Mouse (Mus musculus) left cerebral cortex, postnatal 10 days (tissue): ENCODE measurements around the gene Kcnq5. TPM values are rescaled to one million over a fixed set of nuclear protein-coding genes. Genes with fewer than 3 reads are reported as not detected.
"Not testable (repeated sequence)": the region's sequence is repeated elsewhere in the genome, so short reads cannot be mapped to it uniquely, and the experiment has no call there.

Experiments
- DNase-seq, 2 experiments: peaks; one replicate each; pipeline ENCODE4 v3.0.0; 2021 to 2022; ENCODE audit warnings: low spot score in 2 of 2, mixed read lengths in 1 of 2; ENCODE audit errors: extremely low spot score in 1 of 2
- intact Hi-C: fragments of 180-260 bp; cut with DNase I; formaldehyde crosslinking; loops from one replicate; pipeline ENCODE4 v1.15.1; 2025
- total RNA-seq, 2 experiments: library from RNA; stranded (reverse); gene quantifications; 2 replicates each; pipeline ENCODE4 v1.2.3; 2021

Kcnq5 gene
- total RNA-seq, 2 experiments from 2014 or later: 73.7 to 80.2 TPM

DNA sequence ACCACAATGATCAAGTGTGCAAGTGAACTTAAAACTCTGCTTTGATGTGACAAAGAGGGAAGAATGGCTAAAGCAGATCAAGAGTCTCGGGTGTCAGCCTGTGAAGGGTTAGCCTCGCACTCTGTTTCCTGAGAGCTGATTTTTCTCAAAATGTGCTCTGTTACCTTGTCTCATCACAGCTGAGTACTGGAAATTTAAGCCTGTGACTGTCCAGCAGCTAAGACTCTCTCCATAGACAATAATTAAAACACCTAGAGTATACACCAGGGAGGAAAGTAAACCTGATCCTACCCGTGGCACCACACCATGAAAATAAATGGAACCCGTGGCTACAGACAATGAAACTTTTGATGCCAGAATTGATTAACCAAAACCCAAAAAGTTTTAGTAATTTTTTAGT, 90.9 kb downstream of the Kcnq5 start:
- no peak for DNase-seq
- intact Hi-C loops: no loop called here

DNA sequence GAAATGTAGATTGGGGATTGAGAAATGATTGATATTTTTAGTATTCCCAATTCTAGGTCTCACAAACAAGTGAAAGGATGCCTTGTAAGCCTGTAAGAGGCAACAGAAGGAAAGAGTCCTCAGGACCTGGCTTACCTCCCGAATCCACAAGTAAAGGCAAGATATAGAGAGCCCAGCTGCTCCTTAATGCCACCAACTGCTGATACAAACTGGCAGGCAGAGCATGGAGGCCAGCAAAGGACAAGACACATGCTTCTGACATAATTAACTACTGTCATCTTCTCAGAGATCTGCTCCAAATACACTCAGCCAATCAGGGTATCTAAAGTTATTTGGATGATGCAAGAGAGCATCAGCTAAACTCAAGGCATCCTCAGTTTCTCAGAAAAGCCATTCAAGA, 93.3 kb downstream of the Kcnq5 start:
- DNase-seq: peak in 1 of 2 experiments; percentile 20
- intact Hi-C loops: no loop called here

DNA sequence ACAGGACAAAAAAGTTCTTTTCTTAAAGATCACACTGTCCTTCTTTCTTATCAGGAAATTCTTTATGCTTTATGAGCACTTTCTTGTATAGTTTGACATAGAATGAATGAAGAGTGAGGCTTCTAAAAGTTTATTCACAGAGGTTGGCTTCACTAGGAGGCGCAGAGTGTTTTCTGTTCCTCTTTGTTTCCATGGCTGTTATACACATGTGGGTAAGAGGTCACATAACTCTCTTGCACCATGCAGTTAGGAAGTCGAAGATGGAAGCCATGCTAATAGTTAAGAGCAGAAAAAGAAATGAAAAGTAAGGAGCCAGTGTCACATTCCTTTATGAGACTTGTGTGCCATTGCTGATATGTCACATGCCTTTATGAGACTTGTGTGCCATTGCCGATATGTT, 105.3 kb downstream of the Kcnq5 start:
- intact Hi-C loops: no loop called here
- no peak for DNase-seq

DNA sequence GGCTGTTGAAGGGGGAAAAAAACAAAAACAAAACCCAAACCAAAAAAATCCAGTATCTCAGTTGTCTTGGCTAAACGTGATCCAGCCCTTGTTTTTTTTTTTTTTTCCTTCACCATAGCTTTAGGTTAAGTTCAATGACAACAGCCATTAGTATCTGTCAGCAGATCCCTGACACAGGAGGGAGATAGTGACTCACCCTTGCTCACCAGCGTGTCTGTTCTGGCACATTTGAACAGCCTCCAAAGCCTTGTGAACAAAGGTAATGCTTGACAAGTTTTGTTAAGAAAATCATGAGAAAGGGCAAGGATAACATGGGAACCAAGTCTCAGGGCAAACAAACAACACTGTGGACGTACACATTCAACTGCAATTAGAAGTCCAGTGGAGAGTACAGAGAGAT, 123.2 kb downstream of the Kcnq5 start:
- intact Hi-C loops: no loop called here
- no peak for DNase-seq

DNA sequence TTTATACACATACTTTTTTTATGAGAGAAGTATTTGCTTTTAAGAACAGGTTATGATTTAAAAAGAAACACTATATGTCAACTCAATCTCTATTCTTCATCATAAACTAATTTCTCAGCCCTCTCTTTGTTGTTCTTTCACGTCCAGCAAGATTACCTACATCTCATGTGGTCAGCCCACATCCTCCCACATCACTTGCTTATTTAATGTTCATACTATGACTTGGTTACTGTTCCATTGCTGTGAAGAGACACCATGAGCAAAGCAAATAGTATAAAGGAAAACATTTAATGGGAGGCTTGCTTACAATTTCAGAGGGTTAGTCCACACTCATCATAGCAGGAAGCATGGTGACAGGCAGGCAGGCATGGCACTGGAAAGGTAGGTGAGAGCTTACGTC, 124.4 kb downstream of the Kcnq5 start:
- intact Hi-C loops: no loop called here

DNA sequence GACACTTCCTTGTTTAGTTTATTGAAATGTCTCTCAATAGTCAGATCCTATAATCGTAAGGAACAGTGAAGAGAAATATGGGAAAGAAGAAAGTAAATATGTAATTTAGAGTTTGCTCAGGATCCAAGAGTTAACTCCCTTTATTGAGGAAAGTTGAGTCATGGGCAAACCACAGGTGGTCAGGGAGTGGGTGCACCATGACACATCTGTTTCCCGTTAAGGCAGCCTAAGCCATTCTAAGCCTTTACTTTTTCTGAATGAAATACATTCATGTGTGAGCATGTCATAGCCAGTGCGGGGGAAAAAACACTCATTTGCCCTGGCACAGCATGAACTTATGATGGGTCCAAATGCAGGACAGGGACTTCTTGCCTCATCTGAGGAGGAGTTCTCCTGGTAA, 125.4 kb downstream of the Kcnq5 start:
- DNase-seq: no peak
- intact Hi-C loops: no loop called here

More for the DNA sequence above, 124.4 kb downstream of the Kcnq5 start:
- DNase-seq: no peak

DNA sequence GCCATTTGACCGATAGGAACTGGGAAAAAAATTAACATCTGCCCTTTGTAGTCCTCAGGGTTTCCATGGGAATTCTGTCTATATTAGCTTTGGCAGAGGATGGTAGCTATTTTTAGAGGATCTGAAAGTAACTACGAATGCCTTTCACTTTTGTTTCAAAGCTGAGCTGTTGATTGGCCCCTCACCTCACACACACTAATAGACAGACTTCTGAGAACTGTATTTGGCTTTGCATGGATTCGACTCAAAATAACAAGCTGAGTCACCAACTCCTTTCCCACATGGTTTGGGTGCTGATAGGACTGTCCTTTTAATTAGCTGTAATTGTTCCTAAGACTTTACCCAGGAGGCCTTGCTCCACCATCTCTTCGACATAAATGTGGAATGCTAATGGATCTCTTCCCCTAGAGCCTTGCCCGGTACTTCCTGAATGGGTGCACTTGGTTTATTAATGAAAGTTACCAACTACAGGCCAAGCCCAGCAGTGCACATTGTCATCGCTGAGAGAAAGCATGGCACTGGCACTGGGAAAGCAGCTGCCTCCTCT, 131.8 kb downstream of the Kcnq5 start:
- no peak for DNase-seq
- intact Hi-C loops: no loop called here

DNA sequence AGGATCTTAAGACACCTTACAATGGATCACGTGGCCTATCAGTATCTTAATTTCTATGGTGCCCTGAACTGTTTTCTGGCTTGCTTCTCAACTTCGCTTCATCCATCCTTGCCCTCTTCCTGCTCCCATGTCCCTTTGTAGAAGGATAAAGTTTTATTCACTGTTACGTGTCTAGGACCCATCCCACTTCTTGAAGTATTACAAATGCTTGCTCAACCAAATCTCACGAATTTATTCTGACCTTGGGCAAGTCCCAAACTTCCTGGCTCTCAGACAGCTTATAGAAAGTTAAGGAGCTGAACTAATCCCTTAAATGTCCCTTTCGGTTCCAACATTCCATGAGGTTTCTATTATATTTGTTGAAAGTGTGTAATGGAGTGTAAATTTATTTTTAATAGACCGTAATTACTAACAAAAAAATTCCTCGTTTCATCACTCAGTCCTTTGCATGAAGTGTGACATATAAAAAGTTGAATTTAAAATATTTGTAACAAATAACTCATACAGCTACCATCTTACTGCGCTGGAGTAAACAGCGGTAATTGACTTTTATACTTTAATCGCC, 141.6 kb downstream of the Kcnq5 start:
- no peak for DNase-seq
- intact Hi-C loops: no loop called here

DNA sequence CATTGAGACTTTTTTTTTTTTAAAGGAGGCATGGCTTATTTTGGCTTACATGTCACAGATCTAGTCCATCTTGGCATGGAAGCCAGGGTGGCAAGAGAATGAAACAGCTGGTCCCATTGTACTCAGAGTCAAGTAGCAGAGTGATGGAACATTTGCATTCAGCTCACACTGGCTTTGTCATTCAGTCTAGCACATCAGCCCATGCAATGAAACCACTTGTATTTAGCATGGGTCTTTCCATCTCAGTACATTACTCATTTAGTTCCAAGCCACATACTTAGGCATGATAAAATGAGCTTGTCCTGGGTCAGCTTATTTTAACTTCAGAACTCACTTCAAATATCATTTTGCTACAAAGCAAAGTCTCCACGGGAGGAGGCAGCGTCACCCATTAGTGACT, 156.7 kb downstream of the Kcnq5 start:
- peak in 1 of 2 experiments; percentile 13 for DNase-seq

DNA sequence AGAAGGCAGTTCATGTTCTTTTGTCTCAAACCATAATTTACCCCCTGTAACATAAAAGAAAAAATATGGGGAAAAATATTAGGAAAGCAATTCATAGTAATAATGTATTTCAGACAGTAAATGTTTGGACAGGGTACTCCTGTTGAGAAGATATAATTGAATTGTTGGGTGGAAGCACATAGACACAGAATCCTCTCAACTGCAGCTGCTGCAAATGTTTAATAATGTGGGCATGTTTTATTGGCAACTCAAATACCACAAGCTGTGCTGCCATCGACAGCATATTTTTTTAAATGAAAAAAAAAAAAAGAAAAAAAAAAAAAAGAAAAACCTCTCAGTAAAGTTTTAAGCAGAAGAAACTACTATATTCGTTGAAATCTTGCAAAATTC, 157.3 kb downstream of the Kcnq5 start:
- intact Hi-C loops: no loop called here
- DNase-seq: peak in 1 of 2 experiments; percentile 9

More for the DNA sequence above, 156.7 kb downstream of the Kcnq5 start:
- intact Hi-C loops: no loop called here

DNA sequence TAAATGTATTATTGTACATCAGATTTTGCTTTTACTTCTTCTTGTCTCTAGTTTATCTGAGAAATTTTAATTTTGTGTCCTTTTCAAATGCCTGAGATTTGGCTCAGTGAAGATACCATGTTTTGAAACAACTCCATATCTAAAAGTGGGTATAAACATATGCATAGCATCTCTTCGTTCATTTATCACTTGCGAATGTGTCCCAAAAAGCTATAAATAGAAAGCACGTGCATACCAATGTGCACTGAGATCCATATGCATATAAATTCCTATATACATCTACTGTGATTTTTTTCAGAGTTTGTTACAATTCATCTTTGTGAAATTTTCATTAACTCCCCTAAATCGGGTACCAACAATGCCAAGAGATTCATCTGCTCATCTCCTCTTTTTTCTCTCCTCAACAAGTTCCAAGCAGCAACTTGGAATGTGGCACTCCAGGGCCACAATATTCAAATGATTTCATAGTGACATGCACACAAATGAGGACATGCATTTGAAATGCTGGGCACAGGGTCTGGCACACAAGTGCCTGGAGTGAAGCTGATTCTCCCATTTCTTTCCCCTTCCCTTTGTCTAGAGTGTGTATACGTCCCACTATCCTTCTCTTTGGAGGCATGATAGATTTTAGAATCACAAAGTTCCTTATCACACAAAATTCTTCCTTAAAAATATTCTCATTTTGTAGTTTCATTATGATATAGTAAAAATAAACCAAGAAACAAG, 157.8 kb downstream of the Kcnq5 start:
- DNase-seq: peak in 1 of 2 experiments; percentile 22
- intact Hi-C loops: no loop called here

DNA sequence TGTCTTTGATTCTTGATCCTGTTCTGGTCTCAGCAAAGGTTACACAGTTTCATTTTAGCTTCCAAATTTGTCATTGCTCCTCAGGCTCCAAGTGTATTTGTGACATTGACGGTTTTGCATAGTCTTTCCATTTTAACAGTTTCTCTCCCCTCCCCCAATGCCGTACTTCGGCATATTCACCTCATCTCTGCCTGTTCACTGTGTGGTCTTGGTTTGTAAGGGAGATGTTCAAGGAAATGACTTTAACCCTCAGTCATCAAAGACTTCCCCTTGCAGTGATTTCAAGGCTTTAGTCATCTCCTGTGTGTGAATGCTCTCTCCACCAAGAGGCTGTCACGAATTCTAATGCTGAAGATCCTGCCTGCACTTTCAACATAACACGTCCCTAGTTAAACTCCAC, 181.0 kb downstream of the Kcnq5 start:
- intact Hi-C loops: no loop called here
- DNase-seq: no peak

DNA sequence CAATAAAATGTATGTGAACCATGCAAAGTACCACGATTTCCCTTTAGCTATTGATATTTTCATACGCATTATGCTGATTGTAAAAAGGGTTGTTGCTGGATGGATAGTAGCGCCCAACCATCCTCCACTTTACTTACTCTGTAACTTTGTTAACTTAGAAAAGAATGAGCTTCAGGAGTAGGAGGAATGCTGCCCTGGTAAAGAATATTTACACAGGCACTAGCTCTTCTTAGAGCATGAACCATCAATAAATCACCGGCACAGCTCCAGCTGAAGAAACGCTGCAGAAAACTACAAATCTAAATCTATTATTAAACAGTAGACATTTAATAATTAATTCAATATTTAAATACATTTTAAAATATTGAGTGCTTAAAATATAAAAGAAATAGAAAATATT, 184.2 kb downstream of the Kcnq5 start:
- intact Hi-C loops: no loop called here

DNA sequence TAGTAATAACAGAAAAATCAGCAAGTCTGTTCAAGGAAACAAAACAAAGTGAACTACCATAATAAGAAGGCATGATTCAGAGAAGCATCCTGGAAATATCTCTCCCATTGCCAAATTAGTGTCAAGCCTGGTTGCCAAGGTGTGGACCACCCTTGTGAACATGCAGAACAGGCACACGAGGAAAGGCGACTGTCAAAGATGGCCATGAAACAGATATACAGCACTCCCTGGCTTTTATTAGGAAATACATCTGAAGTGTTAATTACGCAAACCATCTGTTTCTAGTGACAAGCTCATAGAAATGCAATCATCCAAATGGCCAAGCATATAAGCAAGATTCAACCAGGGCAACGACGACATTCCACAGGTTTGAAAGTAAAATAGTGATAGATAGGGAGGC, 187.8 kb downstream of the Kcnq5 start:
- intact Hi-C loops: no loop called here
- DNase-seq: no peak

More for the DNA sequence above, 184.2 kb downstream of the Kcnq5 start:
- DNase-seq: no peak

DNA sequence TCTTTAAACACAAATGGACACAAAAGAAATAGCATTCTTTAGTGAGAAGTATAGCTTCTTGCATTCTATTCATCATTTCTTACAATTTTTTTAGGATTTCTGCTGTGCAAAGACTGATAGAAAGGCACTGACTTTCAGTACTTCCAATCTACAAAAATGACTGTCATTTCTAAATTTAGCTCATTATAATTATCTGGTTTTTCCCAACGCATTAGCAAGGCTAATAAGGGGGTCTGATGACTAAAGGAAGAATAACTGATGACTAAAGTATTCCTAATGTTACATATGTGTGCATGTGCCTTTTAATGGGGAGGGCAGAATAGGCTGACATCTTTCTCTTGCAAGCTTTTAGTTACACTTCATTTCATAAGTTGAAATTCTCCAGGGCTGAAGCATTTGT, 191.2 kb downstream of the Kcnq5 start:
- intact Hi-C loops: no loop called here
- no peak for DNase-seq

DNA sequence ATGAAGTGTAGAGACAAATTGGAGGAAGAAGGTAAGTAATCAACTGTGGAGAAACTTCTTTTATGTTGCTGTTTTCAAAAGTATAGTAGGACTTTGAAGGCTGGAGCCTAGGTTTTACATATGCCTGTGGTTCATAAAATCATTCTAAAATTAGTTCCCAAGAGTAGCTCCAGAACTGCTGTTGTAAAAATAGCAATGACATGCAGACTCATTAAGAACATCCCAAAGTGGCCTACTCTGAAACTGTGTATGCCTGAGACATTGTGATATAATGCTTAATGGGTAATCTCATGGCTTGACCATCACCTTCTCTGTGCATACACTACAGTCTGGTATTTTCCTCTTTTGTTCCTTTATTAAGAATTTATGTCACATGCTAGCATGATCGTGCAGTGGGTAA, 212.4 kb downstream of the Kcnq5 start:
- intact Hi-C loops: loop anchor here (10.0 kb wide), 1 partner anchor 516 kb away; no protein-coding TSS in a partner anchor
- DNase-seq: no peak

DNA sequence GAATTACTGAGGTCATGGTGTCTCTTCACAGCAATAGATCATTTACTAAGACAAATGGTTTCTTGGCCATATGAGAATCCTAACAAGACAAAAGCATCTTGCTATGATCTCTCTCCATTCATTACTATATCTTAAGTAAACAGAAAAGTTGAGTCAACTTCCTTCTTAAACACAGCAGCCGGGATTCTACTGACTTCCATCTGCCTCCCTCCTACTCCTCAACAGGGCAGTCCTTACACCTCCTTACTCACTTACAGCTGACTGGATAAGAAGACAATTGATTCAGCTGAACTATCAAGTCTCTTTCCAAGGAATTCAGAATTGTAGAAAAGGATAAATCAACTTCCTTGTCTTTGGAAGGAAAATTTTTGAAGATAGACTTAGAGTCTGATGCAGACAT, 232.6 kb downstream of the Kcnq5 start:
- DNase-seq: no peak
- intact Hi-C loops: no loop called here

DNA sequence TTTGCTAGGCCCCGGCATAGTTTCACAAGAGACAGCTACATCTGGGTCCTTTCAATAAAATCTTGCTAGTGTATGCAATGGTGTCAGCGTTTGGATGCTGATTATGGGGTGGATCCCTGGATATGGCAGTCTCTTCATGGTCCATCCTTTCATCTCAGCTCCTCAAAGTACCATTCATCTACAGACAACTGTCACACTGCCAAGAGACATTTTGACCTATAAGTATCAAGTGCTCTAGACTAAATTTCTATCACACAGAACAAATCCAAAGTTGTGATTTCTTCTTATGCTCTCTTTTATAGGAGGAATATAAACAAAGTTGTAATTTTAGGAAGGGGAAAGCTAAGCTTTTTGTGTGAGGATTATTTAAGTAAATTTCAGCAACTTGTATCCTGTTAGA, 238.5 kb downstream of the Kcnq5 start:
- intact Hi-C loops, DNase-seq: not testable (repeated sequence)

DNA sequence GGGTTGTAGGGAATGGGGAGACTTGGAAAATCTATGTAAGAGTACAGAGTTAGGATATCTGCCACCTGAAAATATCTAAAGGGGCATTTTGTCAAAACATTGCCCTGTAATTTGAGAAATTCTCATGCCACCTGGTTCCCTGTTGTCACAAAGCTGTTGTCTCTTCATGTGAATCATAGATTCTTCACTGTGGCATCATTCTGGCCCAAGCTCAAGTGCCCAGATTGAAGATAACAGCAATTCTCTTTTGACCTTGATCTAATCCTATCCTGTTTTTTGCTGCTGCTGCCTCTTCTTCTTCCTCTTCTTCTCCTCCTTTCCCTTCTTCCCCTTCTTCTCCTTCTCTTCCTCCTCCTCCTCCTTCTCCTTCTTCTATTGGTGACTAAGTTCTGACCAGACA, 240.5 kb downstream of the Kcnq5 start:
- intact Hi-C loops: no loop called here
- no peak for DNase-seq

DNA sequence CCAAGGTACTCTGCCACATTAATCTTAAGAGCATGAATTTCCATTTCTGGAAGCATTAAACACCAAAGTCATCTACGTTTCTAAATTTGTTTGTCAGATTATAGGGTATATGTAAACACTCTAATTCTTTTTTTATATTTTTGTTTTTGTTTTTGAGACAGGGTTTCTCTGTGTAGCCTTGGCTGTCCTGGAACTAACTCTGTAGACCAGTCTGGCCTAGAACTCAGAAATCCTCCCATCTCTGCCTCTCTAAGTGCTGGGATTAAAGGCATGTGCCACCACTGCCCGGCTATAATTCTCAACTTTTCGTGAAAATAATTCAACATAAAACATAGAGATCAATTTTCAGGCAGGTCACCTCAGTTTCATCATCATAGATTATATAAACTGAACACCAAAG, 246.9 kb downstream of the Kcnq5 start:
- no peak for DNase-seq
- intact Hi-C loops: no loop called here
